Mouse (Mus musculus): Measurements from ENCODE around the gene Ushbp1. TPM values are rescaled to one million over a fixed set of nuclear protein-coding genes. Genes with fewer than 3 reads are reported as not detected.

Gene Ushbp1
- polyA plus RNA-seq, 1 experiment from 2014 or later: 37.3 TPM

DNA sequence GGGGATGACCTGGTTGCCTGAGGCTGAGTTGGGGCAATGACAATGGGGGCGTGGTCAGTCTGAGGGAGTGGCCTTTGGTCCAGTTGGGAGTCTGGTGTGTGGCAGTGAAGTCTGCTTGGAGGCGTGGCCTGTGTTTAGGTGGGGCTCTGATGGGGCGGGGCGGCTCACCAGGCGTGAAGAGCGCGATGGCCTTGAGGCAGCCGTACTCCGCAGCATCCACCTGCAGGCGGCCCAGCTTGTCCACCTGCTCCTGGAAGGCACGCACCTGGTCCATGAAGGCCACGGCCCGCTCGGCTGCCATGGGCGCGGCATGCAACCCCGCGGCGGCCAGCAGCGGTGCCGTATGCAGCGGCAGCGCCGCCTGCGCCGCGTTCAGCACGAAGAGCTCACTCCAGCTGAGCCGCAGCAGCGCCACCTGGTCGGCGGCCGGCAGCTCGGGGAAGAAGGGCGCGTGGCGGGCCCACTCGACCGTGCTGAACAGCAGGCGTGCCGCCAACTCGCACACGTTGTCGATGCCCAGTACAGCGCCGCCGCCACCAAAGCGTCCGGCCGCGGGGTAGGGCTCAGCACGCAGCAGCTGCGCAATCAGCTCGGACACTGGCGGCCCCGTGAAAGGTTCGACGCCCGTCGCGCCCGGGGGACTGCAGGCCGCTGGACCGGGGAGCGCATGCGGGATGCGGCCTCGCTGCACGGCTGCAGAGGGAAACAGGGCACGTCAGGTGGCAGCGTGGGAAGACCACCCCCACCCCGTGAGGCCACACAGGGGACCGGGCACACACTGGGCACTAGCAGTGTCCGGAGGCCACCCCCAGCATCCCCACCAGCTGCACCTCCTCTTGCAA, 19.8 kb downstream of the Ushbp1 start:
- Histone ChIP-seq H3K9me3 (ENCODE audit: control insufficient read depth, low read length) (no peaks in the 10 kb centered on the region), H3K4me2 (ENCODE audit: low read depth, low read length) (peak overlapping the region; percentile 49), H3K4me1 (replicated peaks; ENCODE audit: control insufficient read depth, insufficient read depth, low read length) (peaks cover 41% of the 10 kb centered on the region), H3K27ac (ENCODE audit: low read length) (peak overlapping the region; percentile 42), H3K36me3 (ENCODE audit: control insufficient read depth, insufficient read depth, low read length) (peaks cover 34% of the 10 kb centered on the region), H3K27me3 (ENCODE audit: control insufficient read depth, insufficient read depth, low read depth, low read length) (no peaks in the 10 kb centered on the region), H3K9ac (ENCODE audit: low read length) (peak overlapping the region; percentile 44; the same call in 1 of the 2 replicates), H3K4me3 (ENCODE audit: low read length) (peak overlapping the region; percentile 18)
- peak; percentile 12 for ATAC-seq (ENCODE audit: low read depth)
- 12% methylated on average over 68 of the region's 74 CpGs for WGBS

DNA sequence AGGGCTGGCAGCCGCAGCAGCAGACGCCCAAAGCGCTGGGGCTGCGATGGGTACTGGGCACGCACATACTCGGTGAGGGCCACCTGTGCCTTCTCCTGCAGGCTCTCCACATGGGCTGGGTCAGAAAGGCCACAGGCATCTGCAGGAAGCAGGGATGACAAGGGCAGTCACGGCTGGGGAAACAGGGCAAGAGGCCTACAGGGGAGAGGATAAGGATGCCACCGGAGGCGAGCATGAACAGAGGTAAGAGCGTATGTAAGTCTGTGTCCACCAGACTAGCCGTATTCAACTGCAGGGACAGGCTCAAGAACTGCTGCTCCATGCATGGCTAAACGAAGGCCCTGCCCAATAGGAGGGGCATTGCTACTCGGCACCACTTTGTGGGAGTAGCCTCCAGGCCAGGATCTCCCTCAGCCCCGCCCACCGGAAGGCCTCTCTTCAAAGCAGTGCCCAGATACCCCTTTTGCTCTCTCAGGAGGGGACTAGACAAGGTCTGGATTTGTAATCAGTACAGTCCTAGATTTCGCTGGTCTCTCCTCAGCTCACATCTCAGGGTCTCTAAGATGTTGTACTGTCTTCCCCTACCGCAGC, 20.9 kb downstream of the Ushbp1 start:
- 78% methylated on average over 17 of the region's 17 CpGs for WGBS
- Histone ChIP-seq H3K4me1 (replicated peaks; ENCODE audit: control insufficient read depth, insufficient read depth, low read length) (peaks cover 39% of the 10 kb centered on the region), H3K4me2 (ENCODE audit: low read depth, low read length) (no peak overlapping the region), H3K9me3 (ENCODE audit: control insufficient read depth, low read length) (no peaks in the 10 kb centered on the region), H3K27me3 (ENCODE audit: control insufficient read depth, insufficient read depth, low read depth, low read length) (no peaks in the 10 kb centered on the region), H3K36me3 (ENCODE audit: control insufficient read depth, insufficient read depth, low read length) (peaks cover 35% of the 10 kb centered on the region), H3K9ac (ENCODE audit: low read length) (no peak overlapping the region), H3K4me3 (ENCODE audit: low read length) (no peak overlapping the region), H3K27ac (ENCODE audit: low read length) (no peak overlapping the region)
- ATAC-seq (ENCODE audit: low read depth): no peak

- Histone ChIP-seq H3K4me2 (ENCODE audit: low read depth, low read length) (no peak overlapping the region), H3K4me1 (replicated peaks; ENCODE audit: control insufficient read depth, insufficient read depth, low read length) (peaks cover 27% of the 10 kb centered on the region), H3K9ac (ENCODE audit: low read length) (no peak overlapping the region), H3K27me3 (ENCODE audit: control insufficient read depth, insufficient read depth, low read depth, low read length) (no peaks in the 10 kb centered on the region), H3K36me3 (ENCODE audit: control insufficient read depth, insufficient read depth, low read length) (peaks cover 41% of the 10 kb centered on the region), H3K27ac (ENCODE audit: low read length) (no peak overlapping the region), H3K9me3 (ENCODE audit: control insufficient read depth, low read length) (no peaks in the 10 kb centered on the region), H3K4me3 (ENCODE audit: low read length) (no peak overlapping the region)
- 86% methylated on average over 3 of the region's 3 CpGs for WGBS
- no peak for ATAC-seq (ENCODE audit: low read depth)
These were observed 22.6 kb downstream of the Ushbp1 start for GRCm38 (mm10) chr8:71373000-71373399.

GRCm38 (mm10) chr8:71372427-71372826, 23.2 kb downstream of the Ushbp1 start:
- Histone ChIP-seq H3K4me2 (ENCODE audit: low read depth, low read length) (no peak overlapping the region), H3K9me3 (ENCODE audit: control insufficient read depth, low read length) (no peaks in the 10 kb centered on the region), H3K4me1 (replicated peaks; ENCODE audit: control insufficient read depth, insufficient read depth, low read length) (peaks cover 30% of the 10 kb centered on the region), H3K36me3 (ENCODE audit: control insufficient read depth, insufficient read depth, low read length) (peaks cover 36% of the 10 kb centered on the region), H3K4me3 (ENCODE audit: low read length) (no peak overlapping the region), H3K27ac (ENCODE audit: low read length) (no peak overlapping the region), H3K9ac (ENCODE audit: low read length) (no peak overlapping the region), H3K27me3 (ENCODE audit: control insufficient read depth, insufficient read depth, low read depth, low read length) (no peaks in the 10 kb centered on the region)
- 85% methylated on average over 12 of the region's 12 CpGs for WGBS
- ATAC-seq (ENCODE audit: low read depth): no peak

- no peaks in the 10 kb centered on the region for H3K9me3 ChIP-seq (ENCODE audit: control insufficient read depth, low read length)
- H3K4me1 ChIP-seq (replicated peaks; ENCODE audit: control insufficient read depth, insufficient read depth, low read length): peaks cover 23% of the 10 kb centered on the region
- peak; percentile 90 for ATAC-seq (ENCODE audit: low read depth)
- H3K36me3 ChIP-seq (ENCODE audit: control insufficient read depth, insufficient read depth, low read length): peaks cover 32% of the 10 kb centered on the region
- under 1% methylated on average over 67 of the region's 68 CpGs for WGBS
- peak within 1 kb of the TSS; percentile 81 for H3K4me3 ChIP-seq (ENCODE audit: low read length)
- H3K27ac ChIP-seq (ENCODE audit: low read length): peak within 1 kb of the TSS; percentile 75
- no peaks in the 10 kb centered on the region for H3K27me3 ChIP-seq (ENCODE audit: control insufficient read depth, insufficient read depth, low read depth, low read length)
- H3K9ac ChIP-seq (ENCODE audit: low read length): peak within 1 kb of the TSS; percentile 78
- peak within 1 kb of the TSS; percentile 51 for H3K4me2 ChIP-seq (ENCODE audit: low read depth, low read length)
These were observed 24.3 kb downstream of the Ushbp1 start, which contains the start of gene Ocel1 for GRCm38 (mm10) chr8:71371236-71371848. TSS of gene Ocel1 (plus strand) at chr8:71371298.

DNA sequence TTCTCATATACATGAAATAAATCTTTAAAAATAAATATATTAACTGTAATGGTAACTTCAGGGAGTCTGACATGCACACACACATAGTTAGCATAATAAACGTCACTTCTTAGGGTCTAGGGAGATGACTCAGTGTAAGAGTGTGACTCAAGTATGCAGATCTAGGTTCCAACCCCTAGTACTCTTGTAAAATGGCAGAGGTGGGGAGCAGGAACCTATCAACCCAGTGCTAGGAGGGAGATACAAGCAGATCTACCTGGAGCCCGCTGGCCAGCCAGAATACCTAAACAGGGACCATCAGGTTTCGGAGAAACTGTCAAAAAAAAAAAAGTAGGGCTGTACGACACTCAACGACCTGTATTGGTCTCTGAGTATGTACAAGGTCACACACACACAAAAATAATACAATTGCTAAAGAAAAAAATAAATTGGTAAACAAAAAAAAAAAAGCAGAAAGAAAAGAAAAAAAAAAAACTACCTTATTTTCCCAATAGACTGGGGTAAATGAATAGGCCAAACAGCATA, 24.8 kb downstream of the Ushbp1 start:
- peak overlapping the region; percentile 78; the same call in 1 of the 2 replicates for H3K9ac ChIP-seq (ENCODE audit: low read length)
- H3K9me3 ChIP-seq (ENCODE audit: control insufficient read depth, low read length): no peaks in the 10 kb centered on the region
- peak overlapping the region; percentile 81 for H3K4me3 ChIP-seq (ENCODE audit: low read length)
- no peak for ATAC-seq (ENCODE audit: low read depth)
- H3K4me2 ChIP-seq (ENCODE audit: low read depth, low read length): peak overlapping the region; percentile 51
- H3K4me1 ChIP-seq (replicated peaks; ENCODE audit: control insufficient read depth, insufficient read depth, low read length): peaks cover 19% of the 10 kb centered on the region
- H3K36me3 ChIP-seq (ENCODE audit: control insufficient read depth, insufficient read depth, low read length): peaks cover 31% of the 10 kb centered on the region
- H3K27ac ChIP-seq (ENCODE audit: low read length): no peak overlapping the region
- H3K27me3 ChIP-seq (ENCODE audit: control insufficient read depth, insufficient read depth, low read depth, low read length): no peaks in the 10 kb centered on the region
- 12% methylated on average over 5 of the region's 5 CpGs for WGBS

- H3K4me2 ChIP-seq (ENCODE audit: low read depth, low read length): no peak overlapping the region
- H3K36me3 ChIP-seq (ENCODE audit: control insufficient read depth, insufficient read depth, low read length): peaks cover 20% of the 10 kb centered on the region
- H3K27ac ChIP-seq (ENCODE audit: low read length): no peak overlapping the region
- ATAC-seq (ENCODE audit: low read depth): no peak
- no peak overlapping the region for H3K4me3 ChIP-seq (ENCODE audit: low read length)
- H3K9ac ChIP-seq (ENCODE audit: low read length): no peak overlapping the region
- 87% methylated on average over 10 of the region's 10 CpGs for WGBS
- peaks cover 11% of the 10 kb centered on the region for H3K4me1 ChIP-seq (replicated peaks; ENCODE audit: control insufficient read depth, insufficient read depth, low read length)
- no peaks in the 10 kb centered on the region for H3K9me3 ChIP-seq (ENCODE audit: control insufficient read depth, low read length)
- H3K27me3 ChIP-seq (ENCODE audit: control insufficient read depth, insufficient read depth, low read depth, low read length): no peaks in the 10 kb centered on the region
These were observed 26.4 kb downstream of the Ushbp1 start for GRCm38 (mm10) chr8:71369040-71369718.

- no peak overlapping the region for H3K4me3 ChIP-seq (ENCODE audit: low read length)
- peaks cover 11% of the 10 kb centered on the region for H3K4me1 ChIP-seq (replicated peaks; ENCODE audit: control insufficient read depth, insufficient read depth, low read length)
- ATAC-seq (ENCODE audit: low read depth): no peak
- no peak overlapping the region for H3K27ac ChIP-seq (ENCODE audit: low read length)
- peak overlapping the region; percentile 11; the same call in 1 of the 2 replicates for H3K9ac ChIP-seq (ENCODE audit: low read length)
- H3K36me3 ChIP-seq (ENCODE audit: control insufficient read depth, insufficient read depth, low read length): peaks cover 15% of the 10 kb centered on the region
- no peaks in the 10 kb centered on the region for H3K27me3 ChIP-seq (ENCODE audit: control insufficient read depth, insufficient read depth, low read depth, low read length)
- peak overlapping the region; percentile 77 for H3K4me2 ChIP-seq (ENCODE audit: low read depth, low read length)
- H3K9me3 ChIP-seq (ENCODE audit: control insufficient read depth, low read length): no peaks in the 10 kb centered on the region
These were observed 27.2 kb downstream of the Ushbp1 start for GRCm38 (mm10) chr8:71368366-71368765.

All from lung, embryonic 16.5 days (tissue).